Mouse (Mus musculus): Measurements from ENCODE around the gene Sv2c. TPM values are rescaled to one million over a fixed set of nuclear protein-coding genes. Genes with fewer than 3 reads are reported as not detected.

The Sv2c gene
- polyA plus RNA-seq, 1 experiment = 12.0 TPM

DNA sequence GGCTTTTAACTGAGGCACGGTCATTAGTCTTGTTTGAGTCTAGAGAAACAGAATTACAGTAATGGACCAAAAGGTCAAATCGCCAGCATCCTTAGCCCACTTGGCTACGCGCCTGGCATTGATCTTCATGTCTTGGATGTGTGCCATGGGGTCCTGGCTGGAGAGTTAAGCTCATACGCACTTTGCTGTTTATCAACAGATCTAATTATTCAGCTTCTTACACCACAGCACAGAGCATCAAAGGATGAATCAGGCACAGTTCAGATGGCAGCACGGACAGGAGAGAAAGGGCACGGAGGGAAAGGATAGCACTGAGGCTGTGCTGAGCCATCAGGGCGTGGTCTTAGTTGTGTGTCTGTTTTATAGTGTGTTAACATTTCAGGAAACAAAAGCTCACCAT, 58.8 kb downstream of the Sv2c start:
- no peak for TF ChIP-seq CTCF (IDR thresholded peaks at IDR 0.05; ENCODE audit: extremely low read depth, insufficient read depth, low read length)
- TF ChIP-seq POLR2A (IDR thresholded peaks at IDR 0.05; ENCODE audit: extremely low read depth, insufficient read depth, low read length) = no peak
- H3K27ac ChIP-seq (ENCODE audit: insufficient read depth, low read length) = no peak overlapping the region
- H3K4me1 ChIP-seq (ENCODE audit: control insufficient read depth, insufficient read depth, low read length) = no peaks in the 10 kb centered on the region
- H3K4me3 ChIP-seq (ENCODE audit: insufficient read depth, low read length) = no peak overlapping the region

DNA sequence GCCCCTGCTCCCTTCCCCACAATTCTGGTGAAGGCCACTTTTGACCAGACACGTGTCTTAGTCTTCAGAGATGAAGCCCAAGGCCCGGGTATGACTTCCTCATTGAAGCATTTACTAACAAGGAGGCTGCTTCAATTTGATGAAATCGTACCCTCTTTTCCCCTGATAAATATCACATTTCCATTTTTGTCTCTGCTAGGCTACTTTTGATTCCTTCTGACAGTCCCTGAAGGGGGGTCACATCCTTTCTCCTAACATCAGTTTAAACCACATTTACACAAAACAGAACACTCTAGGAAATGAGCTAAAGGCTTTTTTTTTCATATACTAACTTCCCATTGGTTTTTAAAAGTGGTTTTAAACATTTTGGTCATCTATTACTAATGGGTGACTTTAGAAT, 79.6 kb downstream of the Sv2c start:
- Histone ChIP-seq H3K27ac (ENCODE audit: insufficient read depth, low read length) (no peak overlapping the region), H3K4me1 (ENCODE audit: control insufficient read depth, insufficient read depth, low read length) (no peaks in the 10 kb centered on the region), H3K4me3 (ENCODE audit: insufficient read depth, low read length) (no peak overlapping the region)
- TF ChIP-seq POLR2A (IDR thresholded peaks at IDR 0.05; ENCODE audit: extremely low read depth, insufficient read depth, low read length) = no peak
- no peak for TF ChIP-seq CTCF (IDR thresholded peaks at IDR 0.05; ENCODE audit: extremely low read depth, insufficient read depth, low read length)

DNA sequence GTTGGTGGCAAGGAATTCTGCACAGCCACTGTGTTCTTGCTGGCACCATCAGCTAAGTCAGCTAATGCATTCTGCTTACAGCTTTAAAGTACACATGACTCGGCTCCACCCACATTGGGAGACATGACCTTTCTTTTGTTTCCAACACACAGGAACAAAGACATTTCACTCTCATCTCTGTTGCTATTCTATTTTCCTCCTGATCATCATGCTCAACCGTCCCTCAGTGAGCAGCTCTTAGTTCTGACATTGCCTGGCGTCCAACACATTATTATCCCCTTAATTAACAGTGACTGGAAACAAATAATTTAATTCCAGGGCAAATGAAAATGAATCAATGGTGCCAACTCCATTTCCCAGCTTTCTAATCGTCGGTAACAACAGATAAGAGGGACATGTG, 87.0 kb downstream of the Sv2c start:
- TF ChIP-seq CTCF (IDR thresholded peaks at IDR 0.05; ENCODE audit: extremely low read depth, insufficient read depth, low read length) (no peak), POLR2A (IDR thresholded peaks at IDR 0.05; ENCODE audit: extremely low read depth, insufficient read depth, low read length) (no peak)
- no peak overlapping the region for H3K27ac ChIP-seq (ENCODE audit: insufficient read depth, low read length)
- H3K4me1 ChIP-seq (ENCODE audit: control insufficient read depth, insufficient read depth, low read length) = no peaks in the 10 kb centered on the region
- H3K4me3 ChIP-seq (ENCODE audit: insufficient read depth, low read length) = no peak overlapping the region

DNA sequence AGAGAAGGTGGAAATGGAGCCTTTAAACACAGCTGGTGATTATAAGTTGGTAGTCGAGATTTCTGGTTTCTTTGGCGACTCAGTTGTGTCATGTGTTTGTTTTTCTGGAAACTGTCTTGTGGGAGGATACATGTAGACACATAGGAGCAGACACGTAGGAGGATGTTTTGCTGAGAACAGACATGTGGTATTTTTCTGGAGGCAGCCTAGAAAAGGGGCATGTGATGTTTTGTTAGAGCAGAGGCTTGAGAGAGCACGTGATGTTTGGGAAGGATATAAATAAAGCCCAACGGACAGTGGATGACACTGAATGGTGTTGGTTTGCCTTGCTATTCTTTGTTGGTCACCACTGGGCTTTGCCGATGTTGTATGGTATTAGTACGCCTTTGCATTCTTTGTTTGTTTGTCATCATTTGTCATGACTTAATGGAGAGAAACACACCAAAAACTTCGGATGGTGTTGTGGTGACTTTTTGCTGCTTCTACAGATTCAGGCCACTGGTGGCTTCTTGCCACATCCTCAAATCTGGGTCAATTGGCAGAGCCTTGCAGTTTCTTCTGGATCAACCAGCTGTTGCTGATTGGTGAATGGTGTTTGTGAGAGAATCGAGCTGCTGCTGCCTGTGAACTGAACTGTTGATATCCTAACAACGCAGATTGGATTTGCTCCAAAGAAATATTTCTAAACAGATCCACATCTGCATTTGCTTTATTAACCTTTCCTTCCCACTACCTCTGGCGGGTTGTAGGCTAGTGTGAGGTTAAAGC, 91.9 kb downstream of the Sv2c start:
- Histone ChIP-seq H3K4me3 (ENCODE audit: insufficient read depth, low read length) (no peak overlapping the region), H3K4me1 (ENCODE audit: control insufficient read depth, insufficient read depth, low read length) (no peaks in the 10 kb centered on the region), H3K27ac (ENCODE audit: insufficient read depth, low read length) (no peak overlapping the region)
- TF ChIP-seq POLR2A (IDR thresholded peaks at IDR 0.05; ENCODE audit: extremely low read depth, insufficient read depth, low read length) (no peak), CTCF (IDR thresholded peaks at IDR 0.05; ENCODE audit: extremely low read depth, insufficient read depth, low read length) (no peak)

DNA sequence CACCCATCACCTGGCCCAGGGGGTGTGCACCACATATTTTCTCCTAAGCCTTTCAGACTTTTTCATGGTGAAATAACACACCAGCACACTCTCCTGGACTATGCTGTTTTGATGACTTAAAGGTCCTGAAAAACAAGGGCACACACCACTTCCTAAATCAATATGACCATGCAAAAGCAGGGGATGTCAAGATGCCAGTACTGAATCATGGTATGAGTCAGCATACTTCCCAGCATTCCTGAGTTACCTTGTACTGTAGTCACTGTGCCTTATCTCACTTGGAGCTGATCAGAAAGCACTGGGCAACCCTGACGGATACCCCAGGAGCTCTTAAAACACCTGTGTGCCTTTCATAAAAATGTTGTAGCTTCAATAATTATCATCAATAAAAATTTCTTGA, 92.8 kb downstream of the Sv2c start:
- H3K4me1 ChIP-seq (ENCODE audit: control insufficient read depth, insufficient read depth, low read length) = no peaks in the 10 kb centered on the region
- H3K27ac ChIP-seq (ENCODE audit: insufficient read depth, low read length) = no peak overlapping the region
- TF ChIP-seq POLR2A (IDR thresholded peaks at IDR 0.05; ENCODE audit: extremely low read depth, insufficient read depth, low read length) = no peak
- TF ChIP-seq CTCF (IDR thresholded peaks at IDR 0.05; ENCODE audit: extremely low read depth, insufficient read depth, low read length) = no peak
- H3K4me3 ChIP-seq (ENCODE audit: insufficient read depth, low read length) = no peak overlapping the region

DNA sequence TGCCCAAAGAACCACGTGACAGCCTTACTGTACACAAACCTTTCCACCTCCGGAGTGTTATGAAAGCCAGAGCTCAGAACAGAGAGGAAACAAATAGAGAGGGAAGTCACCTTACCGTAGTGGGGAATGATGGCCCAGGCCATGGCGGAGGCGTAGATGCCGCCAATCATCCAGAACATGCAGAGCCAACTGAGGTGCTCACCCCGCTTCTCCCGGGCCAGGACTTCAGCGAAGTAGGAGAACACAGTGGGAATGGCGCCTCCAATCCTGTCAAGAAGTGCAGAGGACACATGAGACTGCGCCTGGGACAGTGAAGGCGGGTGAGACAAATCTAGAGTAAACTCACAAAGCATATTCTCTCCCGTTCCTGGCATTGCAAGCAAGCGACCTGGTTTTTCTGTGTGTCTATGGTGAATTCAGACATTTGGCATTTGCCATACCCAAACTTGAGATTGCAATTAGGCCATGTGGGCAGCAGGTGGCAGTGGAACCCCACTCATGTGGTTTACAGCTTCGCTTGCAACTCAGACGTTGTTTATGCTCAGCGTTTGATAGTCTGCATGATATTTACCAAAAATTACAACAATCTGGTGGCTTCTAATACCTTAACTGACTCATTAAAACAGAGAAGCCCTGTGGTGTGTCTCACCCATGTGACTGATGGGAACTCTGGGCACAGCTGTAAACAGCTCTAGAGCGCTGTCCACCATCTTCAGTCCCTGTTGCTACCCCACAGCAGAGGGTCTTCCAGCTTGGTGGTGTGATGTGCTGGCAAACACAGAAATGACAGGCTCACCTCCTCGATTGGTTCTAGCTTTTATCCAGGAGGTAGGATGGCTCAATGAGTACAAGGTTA, 101.8 kb downstream of the Sv2c start:
- no peaks in the 10 kb centered on the region for H3K4me1 ChIP-seq (ENCODE audit: control insufficient read depth, insufficient read depth, low read length)
- TF ChIP-seq POLR2A (IDR thresholded peaks at IDR 0.05; ENCODE audit: extremely low read depth, insufficient read depth, low read length) (no peak), CTCF (IDR thresholded peaks at IDR 0.05; ENCODE audit: extremely low read depth, insufficient read depth, low read length) (peak; percentile 97)
- no peak overlapping the region for H3K27ac ChIP-seq (ENCODE audit: insufficient read depth, low read length)
- no peak overlapping the region for H3K4me3 ChIP-seq (ENCODE audit: insufficient read depth, low read length)

DNA sequence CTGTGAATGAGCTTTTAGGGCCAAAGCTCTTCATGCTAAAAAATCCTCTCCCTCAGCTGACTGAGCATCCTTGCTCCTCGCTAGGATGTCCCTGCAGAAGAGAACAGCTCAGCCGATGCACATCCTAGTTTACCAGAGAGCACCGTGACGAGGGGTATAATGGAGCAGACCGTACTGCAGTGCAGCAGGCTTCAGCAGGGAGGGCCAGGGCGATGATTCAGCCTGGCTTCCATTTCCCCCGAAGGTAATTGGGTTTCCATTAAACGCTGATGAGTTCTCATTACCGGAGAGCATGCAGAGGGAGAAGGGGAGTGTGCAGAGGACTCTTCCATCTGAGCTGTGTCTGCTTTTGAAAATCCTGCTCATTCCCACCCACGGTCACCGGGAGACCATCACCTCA, 108.5 kb downstream of the Sv2c start:
- TF ChIP-seq CTCF (IDR thresholded peaks at IDR 0.05; ENCODE audit: extremely low read depth, insufficient read depth, low read length) = no peak
- no peak for TF ChIP-seq POLR2A (IDR thresholded peaks at IDR 0.05; ENCODE audit: extremely low read depth, insufficient read depth, low read length)
- Histone ChIP-seq H3K27ac (ENCODE audit: insufficient read depth, low read length) (no peak overlapping the region), H3K4me3 (ENCODE audit: insufficient read depth, low read length) (no peak overlapping the region), H3K4me1 (ENCODE audit: control insufficient read depth, insufficient read depth, low read length) (no peaks in the 10 kb centered on the region)

DNA sequence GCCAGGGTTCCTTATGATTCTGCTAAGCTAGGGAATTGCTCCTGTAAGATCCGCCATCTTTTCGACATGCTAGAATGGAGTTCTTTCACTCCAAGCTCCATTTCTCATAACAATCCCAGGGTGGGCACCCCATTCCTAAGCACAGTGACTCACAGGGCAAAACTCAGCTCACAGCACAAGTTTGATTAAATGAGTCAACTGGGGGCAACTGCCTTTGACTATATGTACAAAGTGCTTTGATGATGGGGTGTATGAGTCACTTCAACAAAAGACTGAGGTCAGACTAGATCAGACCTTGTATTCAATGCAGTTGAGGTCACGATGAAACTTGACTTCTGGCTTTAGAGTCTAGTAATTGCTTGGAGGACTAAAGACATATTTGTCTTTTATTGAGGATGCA, 116.9 kb downstream of the Sv2c start:
- Histone ChIP-seq H3K4me3 (ENCODE audit: insufficient read depth, low read length) (no peak overlapping the region), H3K27ac (ENCODE audit: insufficient read depth, low read length) (no peak overlapping the region), H3K4me1 (ENCODE audit: control insufficient read depth, insufficient read depth, low read length) (no peaks in the 10 kb centered on the region)
- no peak for TF ChIP-seq POLR2A (IDR thresholded peaks at IDR 0.05; ENCODE audit: extremely low read depth, insufficient read depth, low read length)
- TF ChIP-seq CTCF (IDR thresholded peaks at IDR 0.05; ENCODE audit: extremely low read depth, insufficient read depth, low read length) = no peak

DNA sequence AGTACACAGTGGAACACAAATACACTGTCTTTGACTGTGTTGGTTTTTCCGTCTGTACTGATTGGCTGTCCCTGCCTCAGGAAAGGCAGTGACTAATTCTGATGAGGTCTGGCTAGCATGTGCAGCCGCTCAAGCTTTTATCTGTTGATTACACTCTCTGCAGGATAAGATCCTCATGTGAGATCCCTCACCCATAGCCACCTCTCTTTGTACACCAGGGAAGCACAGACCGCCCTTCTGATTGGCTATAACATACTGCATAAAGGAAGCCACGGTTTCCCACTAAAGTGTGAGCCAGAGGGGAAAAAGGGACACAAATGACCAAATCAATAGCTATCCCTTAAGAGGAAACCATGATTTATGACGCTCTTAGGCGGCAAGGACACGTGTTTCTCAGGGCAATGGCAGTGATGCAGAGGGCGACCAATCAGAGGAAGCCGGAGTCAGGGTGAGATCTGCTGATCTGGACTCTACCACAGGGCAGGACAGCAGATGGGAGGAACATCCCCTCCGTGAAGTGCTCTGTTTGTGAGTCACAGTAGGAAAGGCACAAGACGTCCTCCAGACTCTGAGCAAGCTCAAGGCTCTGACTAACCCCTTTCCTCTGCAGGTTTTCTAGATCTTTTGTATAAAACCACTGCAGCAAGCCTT, 121.4 kb downstream of the Sv2c start:
- Histone ChIP-seq H3K4me3 (ENCODE audit: insufficient read depth, low read length) (no peak overlapping the region), H3K27ac (ENCODE audit: insufficient read depth, low read length) (peak overlapping the region; percentile 7; the same call in 1 of the 2 replicates), H3K4me1 (ENCODE audit: control insufficient read depth, insufficient read depth, low read length) (no peaks in the 10 kb centered on the region)
- TF ChIP-seq CTCF (IDR thresholded peaks at IDR 0.05; ENCODE audit: extremely low read depth, insufficient read depth, low read length) = no peak
- TF ChIP-seq POLR2A (IDR thresholded peaks at IDR 0.05; ENCODE audit: extremely low read depth, insufficient read depth, low read length) = no peak

All from cortical plate, adult 2 months (tissue).